Mouse (Mus musculus): Measurements from ENCODE around the gene Lnp1.

GRCm38 (mm10) chr16:56891583-56891982 lies 36.3 kb downstream of the Lnp1 start:
- TF ChIP-seq CTCF (conservative IDR thresholded peaks at IDR 0.05; ENCODE audit: low read length) (no peak), NANOG (IDR thresholded peaks at IDR 0.05; ENCODE audit: borderline replicate concordance, low read length) (no peak)
